Mouse (Mus musculus) G1E (cell line): ENCODE data around the gene Fam19a4. TPM values are rescaled to one million over a fixed set of nuclear protein-coding genes. Genes with fewer than 3 reads are reported as not detected.

ENCODE experiments used
- ATAC-seq: 2 replicates; pipeline ENCODE4 v1.8.0; 2016; ENCODE audit warnings: mild to moderate bottlenecking; ENCODE audit not compliant: insufficient number of reproducible peaks, poor library complexity, low FRiP score, severe bottlenecking; ENCODE audit errors: extremely low read depth
- DNase-seq: peaks from one replicate; pipeline ENCODE4 v3.0.0; 2012; ENCODE audit warnings: low spot score
- H3K27me3 ChIP-seq: 2 replicates; pipeline ENCODE4 v1.6.1; 2012; ENCODE audit warnings: mild to moderate bottlenecking, low read length, inconsistent platforms; ENCODE audit not compliant: insufficient read depth
- H3K36me3 ChIP-seq: replicated peaks from 2 replicates; pipeline ENCODE3; 2012; ENCODE audit warnings: mild to moderate bottlenecking, inconsistent platforms
- H3K4me1 ChIP-seq: 2 replicates; pipeline ENCODE4 v1.6.1; 2012; ENCODE audit warnings: low read depth, low read length, inconsistent platforms, mixed read lengths; ENCODE audit not compliant: insufficient read depth
- H3K4me3 ChIP-seq: 2 replicates; pipeline ENCODE4 v1.5.1; 2012; ENCODE audit warnings: low read depth, mild to moderate bottlenecking, inconsistent platforms, low read length, moderate library complexity, mixed read lengths
- H3K9me3 ChIP-seq: replicated peaks from 2 replicates; pipeline ENCODE4 v1.6.1; 2012; ENCODE audit warnings: inconsistent platforms
- CTCF ChIP-seq: IDR thresholded peaks from 2 replicates; pipeline ENCODE4 v1.5.1; 2012; ENCODE audit warnings: low read depth, low read length, inconsistent platforms, mixed read lengths
- GATA1 ChIP-seq: IDR thresholded peaks from 2 replicates; pipeline ENCODE4 v1.6.1; 2012; ENCODE audit warnings: borderline replicate concordance, low read length, inconsistent platforms, mixed read lengths
- GATA2 ChIP-seq: IDR thresholded peaks from 2 replicates; pipeline ENCODE4 v1.6.1; 2012; ENCODE audit warnings: low read depth, low read length, inconsistent platforms, borderline replicate concordance
- POLR2AphosphoS5 ChIP-seq: IDR thresholded peaks from 2 replicates; pipeline ENCODE4 v1.6.1; 2012; ENCODE audit warnings: low read depth, low read length, inconsistent platforms; ENCODE audit not compliant: insufficient replicate concordance
- TAL1 ChIP-seq: conservative IDR thresholded peaks from 2 replicates; pipeline ENCODE4 v1.6.1; 2012; ENCODE audit warnings: low read depth, low read length, inconsistent platforms, mixed read lengths
- polyA plus RNA-seq: library from polyadenylated mRNA; stranded (reverse); fragments of >175 nt; gene quantifications from 2 replicates; pipeline ENCODE4 v1.2.3, GENCODE M21; 2012
- total RNA-seq, 2 experiments: library from RNA; stranded (forward) in 1 of 2; stranded (reverse) in 1 of 2; fragments of 200-1000 nt in 1 of 2; fragments of >200 nt in 1 of 2; fragmentation: Nextera tagmentation in 1 of 2; gene quantifications; 2 replicates each; pipeline ENCODE4 v1.2.3; 2014 to 2017

Gene Fam19a4
- total RNA-seq (2014; fragmentation: Nextera tagmentation) (not detected in 2 replicates), total RNA-seq (2017) (0.06 and 0.16 TPM in 2 replicates), polyA plus RNA-seq (not detected in 2 replicates)

DNA sequence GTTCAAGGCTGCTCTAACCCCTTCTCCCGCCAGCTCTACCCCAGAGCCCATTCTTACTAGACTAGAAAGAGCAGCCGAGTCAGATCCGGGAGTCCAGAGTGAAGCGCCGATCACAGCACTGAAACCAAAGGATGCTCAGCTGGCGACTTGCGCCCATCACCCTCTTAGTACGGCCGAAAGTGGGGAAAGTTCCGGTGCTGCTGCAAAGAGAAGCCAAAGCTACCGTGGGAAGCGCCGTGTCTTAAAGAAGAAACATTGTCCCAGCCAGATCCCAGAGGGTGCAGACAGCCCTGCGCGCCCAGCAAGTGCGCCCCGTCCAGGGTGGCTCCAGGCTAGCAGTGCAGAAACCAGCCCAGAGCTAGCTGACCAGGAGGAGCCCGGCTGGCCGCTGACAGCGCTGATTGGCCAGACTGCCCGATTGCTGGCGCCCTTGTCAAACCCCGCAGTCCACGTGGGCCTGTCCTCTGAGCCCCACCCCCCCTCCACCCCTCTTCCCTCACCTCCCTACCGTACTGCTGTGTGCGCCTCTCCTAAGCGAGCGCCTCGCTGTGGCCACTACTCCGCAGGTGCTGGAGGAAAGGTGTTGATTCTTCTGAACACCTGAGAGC lies at the start of gene Fam19a4:
TSS of gene Fam19a4 (minus strand) at position 340 of the 608 bp plus-strand sequence.
- Histone ChIP-seq H3K4me1 (no peaks in the 10 kb centered on the region), H3K4me3 (peak within 1 kb of the TSS; percentile 20; the same call in 1 of the 2 replicates), H3K9me3 (peaks cover 11% of the 10 kb centered on the region), H3K27me3 (no peaks in the 10 kb centered on the region), H3K36me3 (no peaks in the 10 kb centered on the region)
- TF ChIP-seq TAL1, result no peak
- TF ChIP-seq CTCF, result no peak
- TF ChIP-seq GATA2, result no peak
- TF ChIP-seq GATA1, result no peak
- no peak for TF ChIP-seq POLR2AphosphoS5
- ATAC-seq (no peak), DNase-seq (no peak)

DNA sequence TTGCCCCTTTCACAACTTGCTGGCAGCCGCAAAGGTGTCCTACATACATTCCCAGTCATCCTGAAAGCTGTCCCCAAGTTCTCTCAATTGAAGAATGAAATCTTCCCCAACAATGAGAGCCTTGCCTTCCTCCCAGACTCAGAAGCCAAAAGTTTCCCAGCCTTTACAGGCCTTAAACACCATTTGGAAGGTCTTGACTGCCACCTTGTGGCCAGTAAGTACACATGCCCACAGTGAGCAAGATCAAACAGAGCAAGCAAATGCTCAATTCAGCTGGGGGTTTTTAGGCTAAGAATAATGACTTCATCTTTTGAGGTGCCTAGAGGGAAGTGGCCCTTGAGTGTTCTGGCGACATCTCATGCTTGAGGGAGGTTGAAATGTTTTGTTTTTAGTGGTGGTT lies 46.6 kb upstream of the Fam19a4 start:
- peaks cover 4% of the 10 kb centered on the region for H3K36me3 ChIP-seq
- H3K4me1 ChIP-seq, result no peaks in the 10 kb centered on the region
- no peak overlapping the region for H3K4me3 ChIP-seq
- H3K9me3 ChIP-seq, result no peaks in the 10 kb centered on the region
- TF ChIP-seq CTCF, result peak; percentile 59
- TF ChIP-seq POLR2AphosphoS5, result no peak
- TF ChIP-seq TAL1, result no peak
- TF ChIP-seq GATA2, result no peak
- DNase-seq, result peak; percentile 28
- H3K27me3 ChIP-seq, result 0 out of 2 replicates have a peak, but pooled peaks cover 3% of the 10 kb centered on the region
- ATAC-seq, result peak; percentile 73

DNA sequence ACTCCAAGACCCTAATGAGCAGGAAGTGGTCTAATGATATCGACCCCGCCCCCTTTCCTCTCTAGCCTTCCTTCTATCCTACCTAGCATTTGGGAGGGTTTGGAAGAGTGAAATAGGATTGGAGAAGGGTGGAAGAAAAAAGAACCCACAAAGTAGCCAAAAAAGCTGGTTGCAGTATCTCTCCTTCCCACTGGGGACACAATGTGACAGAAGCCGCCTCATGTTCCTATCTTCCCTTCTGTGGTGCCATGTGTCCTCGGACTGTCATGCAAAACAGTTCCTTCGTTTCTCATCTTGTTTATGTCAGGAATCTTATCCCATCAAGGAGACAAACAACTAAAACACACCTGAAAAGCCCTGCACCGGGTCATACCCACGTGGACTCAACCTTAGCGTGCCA lies 45.9 kb upstream of the Fam19a4 start:
- H3K36me3 ChIP-seq, result peaks cover 2% of the 10 kb centered on the region
- no peak overlapping the region for H3K4me3 ChIP-seq
- H3K27me3 ChIP-seq, result 0 out of 2 replicates have a peak, but pooled peaks cover 3% of the 10 kb centered on the region
- H3K4me1 ChIP-seq, result no peaks in the 10 kb centered on the region
- no peak for DNase-seq
- TF ChIP-seq TAL1, result no peak
- no peak for TF ChIP-seq CTCF
- no peak for TF ChIP-seq GATA2
- TF ChIP-seq GATA1, result no peak
- no peak for TF ChIP-seq POLR2AphosphoS5
- H3K9me3 ChIP-seq, result no peaks in the 10 kb centered on the region
- ATAC-seq, result no peak

DNA sequence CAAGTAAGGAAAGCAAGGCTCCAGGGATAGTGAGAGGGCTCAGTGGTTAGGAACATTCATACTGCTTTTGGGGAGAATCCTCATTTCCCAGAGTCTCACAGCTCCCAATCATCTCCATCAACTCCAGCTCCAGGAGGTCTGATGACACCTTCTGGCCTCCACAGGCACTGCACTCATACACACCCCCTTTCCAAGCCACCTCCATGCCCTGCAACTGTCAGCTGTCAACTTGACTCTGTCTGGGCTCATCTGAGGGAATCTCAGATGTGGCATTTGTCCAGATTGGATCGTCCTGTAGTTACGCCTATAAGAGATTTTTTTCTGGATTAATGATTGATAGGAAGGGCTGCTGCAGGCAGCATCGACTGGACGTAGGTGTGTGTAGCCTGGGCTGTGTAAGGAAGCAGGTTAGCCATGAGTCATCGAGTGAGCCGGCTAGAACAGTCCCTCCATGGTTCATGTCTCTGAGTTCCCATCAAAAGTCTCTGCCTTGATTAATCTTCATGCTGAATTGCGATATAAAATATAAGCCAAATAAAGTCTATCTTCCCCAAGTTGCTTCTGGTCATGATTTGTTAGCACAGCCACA lies 44.1 kb upstream of the Fam19a4 start:
- Histone ChIP-seq H3K4me1 (no peaks in the 10 kb centered on the region), H3K27me3 (0 out of 2 replicates have a peak, but pooled peaks cover 3% of the 10 kb centered on the region), H3K4me3 (no peak overlapping the region), H3K36me3 (no peaks in the 10 kb centered on the region), H3K9me3 (no peaks in the 10 kb centered on the region)
- TF ChIP-seq CTCF, result peak; percentile 2; the same call in 1 of the 2 replicates
- no peak for TF ChIP-seq GATA2
- no peak for TF ChIP-seq GATA1
- 0 out of 2 replicates have a peak, but pooled peaks have one; percentile 41 for ATAC-seq
- DNase-seq, result no peak

DNA sequence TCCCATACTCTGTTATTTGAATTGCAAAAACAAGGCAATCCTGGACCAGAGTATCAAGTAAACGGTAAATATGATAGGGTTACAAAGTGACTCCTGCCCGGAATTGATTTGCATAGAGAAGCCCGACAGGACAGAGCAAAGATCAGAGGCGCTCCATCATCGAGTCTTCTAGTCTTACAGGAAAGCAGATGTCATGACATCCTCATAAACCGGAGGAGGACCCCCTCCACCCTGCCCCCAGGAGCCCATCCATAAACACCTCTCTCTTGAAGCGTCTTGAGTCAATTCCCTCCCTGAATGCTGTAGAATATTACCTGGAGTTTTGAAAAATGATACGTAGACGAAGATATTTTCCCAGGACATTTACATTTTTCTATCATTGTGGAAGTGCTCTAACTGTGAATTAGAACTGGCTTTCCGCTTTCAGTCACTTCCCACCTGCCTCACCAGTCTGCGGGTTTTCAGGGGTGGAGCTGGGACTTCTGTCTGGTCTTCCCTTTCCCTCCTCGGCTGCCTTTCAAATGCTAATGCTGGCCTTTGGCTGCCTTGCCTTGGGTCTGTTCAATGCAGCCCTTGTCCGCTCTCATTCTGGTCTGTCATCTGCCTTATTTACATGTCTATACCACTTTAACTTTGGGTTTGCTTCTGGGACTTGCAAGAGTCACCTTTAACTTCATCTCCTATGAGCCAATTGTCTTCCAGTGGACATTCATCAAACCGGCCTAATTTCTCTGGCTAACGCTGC lies 41.9 kb upstream of the Fam19a4 start:
- Histone ChIP-seq H3K27me3 (0 out of 2 replicates have a peak, but pooled peaks cover 3% of the 10 kb centered on the region), H3K36me3 (no peaks in the 10 kb centered on the region), H3K4me3 (no peak overlapping the region)

More for the DNA sequence above, 41.9 kb upstream of the Fam19a4 start:
- DNase-seq (no peak), ATAC-seq (no peak)
- Histone ChIP-seq H3K9me3 (no peaks in the 10 kb centered on the region), H3K4me1 (no peaks in the 10 kb centered on the region)
- TF ChIP-seq TAL1, result no peak
- no peak for TF ChIP-seq GATA2
- TF ChIP-seq POLR2AphosphoS5, result no peak
- TF ChIP-seq CTCF, result no peak
- TF ChIP-seq GATA1, result no peak
